Mouse (Mus musculus): ENCODE measurements around the gene Cdc20b.

DNA sequence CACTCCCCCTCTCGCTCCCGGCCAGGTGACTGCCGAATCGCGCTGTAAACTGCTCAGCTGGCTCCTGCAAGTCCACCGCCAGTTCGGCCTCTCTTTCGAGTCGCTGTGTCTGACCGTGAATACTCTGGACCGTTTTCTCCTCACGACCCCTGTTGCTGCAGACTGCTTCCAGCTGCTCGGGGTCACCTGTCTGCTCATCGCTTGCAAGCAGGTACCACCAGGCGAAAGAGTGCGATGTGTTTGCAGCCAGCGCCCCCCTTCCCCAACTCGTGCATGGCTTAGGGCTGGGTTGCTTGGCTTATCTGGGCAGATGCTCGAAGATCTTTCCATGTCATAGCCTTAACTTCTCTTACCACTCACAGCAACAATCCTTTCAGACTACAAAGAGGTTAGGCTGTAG lies 46.0 kb upstream of the Cdc20b start:
- TF ChIP-seq ZC3H11A (IDR thresholded peaks at IDR 0.05; ENCODE audit: borderline replicate concordance, low read depth, low read length) (no peak), ZNF384 (IDR thresholded peaks at IDR 0.05; ENCODE audit: low read depth, low read length) (no peak)
